Mouse (Mus musculus) heart, embryonic 14.5 days (tissue): Measurements from ENCODE around the gene Gm20696. TPM values are rescaled to one million over a fixed set of nuclear protein-coding genes. Genes with fewer than 3 reads are reported as not detected.

Experiments used
- ATAC-seq: fragments of 200-750 bp; cut with Nextera tagmentation; 2 replicates; pipeline ENCODE4 v1.8.0; 2017; ENCODE audit warnings: low read depth, moderate TSS enrichment; ENCODE audit not compliant: insufficient number of reproducible peaks, insufficient read depth, low FRiP score
- H3K27ac ChIP-seq, 2 experiments: fragments of 200-500 bp in 1 of 2; fragments of 300-500 bp in 1 of 2; sonication (generic) in 1 of 2; replicated peaks in 1 of 2; 2 replicates each; pipeline ENCODE4 v1.5.1; 2012 to 2014; ENCODE audit warnings: low read depth in 2 of 2, low read length in 2 of 2, control low read depth in 1 of 2, mild to moderate bottlenecking in 1 of 2, mixed read lengths in 1 of 2; ENCODE audit not compliant: control insufficient read depth in 1 of 2, insufficient read depth in 1 of 2
- H3K27me3 ChIP-seq: fragments of 300-500 bp; sonication (generic); 2 replicates; pipeline ENCODE4 v1.6.1; 2014; ENCODE audit warnings: mild to moderate bottlenecking, low read length, control low read depth; ENCODE audit not compliant: control insufficient read depth, insufficient read depth
- H3K36me3 ChIP-seq: fragments of 300-500 bp; sonication (generic); 2 replicates; pipeline ENCODE4 v1.6.1; 2014; ENCODE audit warnings: mild to moderate bottlenecking, control low read depth, low read length, mixed read lengths; ENCODE audit not compliant: control insufficient read depth, insufficient read depth
- H3K4me1 ChIP-seq, 2 experiments: fragments of 200-500 bp in 1 of 2; fragments of 300-500 bp in 1 of 2; sonication (generic) in 1 of 2; 2 replicates each; pipeline ENCODE4 v1.6.1; 2012 to 2014; ENCODE audit warnings: low read length in 2 of 2, control low read depth in 1 of 2, mixed read lengths in 1 of 2; ENCODE audit not compliant: control insufficient read depth in 2 of 2, insufficient read depth in 2 of 2
- H3K4me2 ChIP-seq: fragments of 300-500 bp; sonication (generic); 2 replicates; pipeline ENCODE4 v1.6.1; 2014; ENCODE audit warnings: mild to moderate bottlenecking, low read length
- H3K4me3 ChIP-seq, 2 experiments: fragments of 200-500 bp in 1 of 2; fragments of 300-500 bp in 1 of 2; sonication (generic) in 1 of 2; 2 replicates each; pipeline ENCODE4 v1.5.1; 2012 to 2014; ENCODE audit warnings: low read length in 2 of 2, mild to moderate bottlenecking in 2 of 2, control low read depth in 1 of 2, low read depth in 1 of 2, moderate library complexity in 1 of 2; ENCODE audit not compliant: control insufficient read depth in 1 of 2, insufficient read depth in 1 of 2
- H3K9ac ChIP-seq: fragments of 300-500 bp; sonication (generic); 2 replicates; pipeline ENCODE4 v1.6.1; 2014; ENCODE audit warnings: mild to moderate bottlenecking, low read length
- H3K9me3 ChIP-seq: fragments of 300-500 bp; sonication (generic); 2 replicates; pipeline ENCODE4 v1.6.1; 2016; ENCODE audit warnings: low read length, control low read depth; ENCODE audit not compliant: control insufficient read depth
- WGBS: fragments of 180-500 bp; shearing (Covaris S2); extraction: QIAGEN DNeasy Blood & Tissue Kit; methylation state at CpG from one replicate; pipeline ENCODE4 v1.1.7; 2014; 5-methylcytosine and 5-hydroxymethylcytosine counted together
- polyA plus RNA-seq: library from polyadenylated mRNA; unstranded; fragments of >200 nt; fragmentation: Nextera tagmentation; extraction: Ambion mirVana; gene quantifications from 2 replicates; pipeline ENCODE4 v1.2.1, GENCODE M21; 2014

Gene Gm20696
- polyA plus RNA-seq, 1 experiment from 2014 or later = 3.9 TPM

DNA sequence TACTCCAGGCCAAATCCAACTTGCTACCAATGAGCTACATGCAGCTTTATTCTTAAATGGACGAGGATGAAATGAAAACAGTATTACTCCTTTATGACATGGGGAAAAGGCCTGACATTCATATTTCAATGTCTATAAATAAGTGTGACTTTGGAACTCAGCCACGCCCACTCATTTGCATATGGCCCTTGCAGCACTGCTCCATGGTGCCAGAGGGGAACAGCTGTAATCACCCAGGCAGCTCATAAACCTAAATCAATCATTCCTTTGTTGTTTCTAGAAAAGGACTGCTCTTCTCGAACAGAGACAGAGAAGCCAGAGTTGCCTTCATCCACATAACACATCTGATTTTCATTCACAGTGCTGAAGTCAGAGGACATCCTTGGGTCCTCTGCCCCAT lies 241.6 kb downstream of the Gm20696 start:
- Histone ChIP-seq H3K36me3 (no peaks in the 10 kb centered on the region), H3K9me3 (no peaks in the 10 kb centered on the region), H3K27ac (no peak overlapping the region), H3K9ac (no peak overlapping the region), H3K4me2 (no peak overlapping the region), H3K4me1 (0 out of 4 replicates have a peak, but pooled peaks cover 0 to 3% of the 10 kb centered on the region in 2 experiments), H3K4me3 (no peak overlapping the region), H3K27me3 (no peaks in the 10 kb centered on the region)
- no peak for ATAC-seq
- WGBS = 65% methylated on average over 3 of the region's 3 CpGs

DNA sequence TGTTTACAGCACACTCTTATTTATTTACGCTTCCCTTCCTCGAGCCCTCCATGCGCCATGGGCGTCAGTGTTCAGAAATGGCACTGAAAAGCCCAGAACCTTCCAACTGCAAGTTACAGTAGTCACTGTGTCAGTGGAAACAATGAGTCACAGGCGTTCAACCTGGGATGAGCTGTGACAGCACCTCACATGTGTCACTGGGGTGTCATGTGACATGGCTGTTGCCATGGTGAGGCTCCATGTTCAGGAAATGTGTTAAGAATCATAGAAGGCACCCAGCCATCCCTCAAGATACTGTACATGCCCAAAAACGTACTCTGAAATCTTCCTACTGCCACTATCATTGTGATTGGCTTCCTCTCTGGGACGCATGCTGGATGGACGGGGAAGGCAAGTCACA lies 245.9 kb downstream of the Gm20696 start:
- H3K27me3 ChIP-seq = no peaks in the 10 kb centered on the region
- H3K4me1 ChIP-seq = no peaks in the 10 kb centered on the region
- H3K4me2 ChIP-seq = no peak overlapping the region
- H3K36me3 ChIP-seq = no peaks in the 10 kb centered on the region
- ATAC-seq = no peak
- H3K9me3 ChIP-seq = no peaks in the 10 kb centered on the region
- 86% methylated on average over 8 of the region's 8 CpGs for WGBS
- H3K27ac ChIP-seq = no peak overlapping the region
- H3K9ac ChIP-seq = no peak overlapping the region
- H3K4me3 ChIP-seq = no peak overlapping the region

DNA sequence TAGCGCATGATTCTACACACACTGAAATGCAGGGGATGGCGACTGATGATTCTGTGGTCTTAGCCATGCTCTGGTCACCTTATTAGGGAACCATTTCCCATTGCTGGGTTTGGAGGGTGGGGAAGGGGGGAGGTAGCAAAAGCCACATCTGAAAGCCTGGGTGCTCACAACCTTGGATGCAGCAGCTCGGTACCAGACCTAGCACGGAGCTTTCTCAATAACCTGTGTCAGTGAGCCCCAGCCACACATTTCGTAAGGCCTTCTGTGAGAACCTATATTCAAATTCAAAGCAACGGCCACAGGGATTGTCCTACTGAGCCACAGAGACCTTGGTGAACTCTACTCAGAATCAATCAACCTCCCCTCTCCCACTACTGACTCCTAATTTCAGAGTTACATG lies 254.0 kb downstream of the Gm20696 start:
- 90% methylated on average over 6 of the region's 6 CpGs for WGBS
- Histone ChIP-seq H3K9me3 (no peaks in the 10 kb centered on the region), H3K27me3 (no peaks in the 10 kb centered on the region), H3K36me3 (no peaks in the 10 kb centered on the region), H3K9ac (no peak overlapping the region), H3K4me1 (0 out of 4 replicates have a peak, but pooled peaks cover 2 to 3% of the 10 kb centered on the region in 2 experiments), H3K4me2 (no peak overlapping the region), H3K27ac (no peak overlapping the region), H3K4me3 (no peak overlapping the region)
- no peak for ATAC-seq

DNA sequence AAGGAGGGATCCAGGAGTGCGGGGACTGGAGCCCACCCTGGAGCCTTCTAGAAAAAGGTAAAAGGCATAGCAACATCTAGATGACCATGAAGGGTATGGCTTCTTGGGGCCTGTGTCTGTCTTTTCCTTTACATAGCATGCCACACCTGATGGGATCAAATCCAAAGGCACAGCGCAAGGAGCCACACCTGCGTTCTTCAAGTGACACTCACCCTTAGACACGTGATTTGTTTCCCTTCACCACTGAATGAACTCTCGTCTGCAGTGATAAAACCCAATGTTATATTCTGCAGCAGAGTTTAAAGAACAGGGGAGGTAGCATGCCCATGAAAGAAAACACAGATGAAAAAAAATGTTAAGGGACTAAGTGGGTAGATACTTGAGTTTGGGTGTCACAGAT lies 257.0 kb downstream of the Gm20696 start:
- Histone ChIP-seq H3K27ac (no peak overlapping the region), H3K9ac (no peak overlapping the region), H3K9me3 (no peaks in the 10 kb centered on the region), H3K36me3 (no peaks in the 10 kb centered on the region), H3K4me1 (peaks cover 3 to 4% of the 10 kb centered on the region in 2 experiments; a peak in 1 of 4 replicates), H3K4me2 (no peak overlapping the region), H3K27me3 (no peaks in the 10 kb centered on the region), H3K4me3 (no peak overlapping the region)
- WGBS = 80% methylated on average over 5 of the region's 5 CpGs
- ATAC-seq = no peak

DNA sequence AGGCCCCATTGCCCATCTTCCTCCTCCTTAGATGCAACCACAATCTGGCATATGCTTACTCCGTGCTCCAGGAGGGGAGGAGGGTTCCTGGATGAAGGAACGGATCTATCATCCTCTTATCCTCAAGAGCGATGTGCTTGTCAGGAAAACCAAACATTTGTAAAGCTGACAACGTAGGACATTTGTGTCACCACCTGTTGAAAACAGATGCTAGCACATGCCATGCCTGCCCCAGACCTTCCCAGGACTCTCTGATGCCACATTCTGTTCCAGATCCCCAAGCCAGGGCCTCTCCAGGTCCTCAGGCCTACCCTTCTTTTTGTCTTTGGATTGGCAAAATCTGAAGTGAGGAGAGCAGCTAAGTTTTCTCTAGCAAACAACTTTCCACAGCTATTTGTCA lies 257.7 kb downstream of the Gm20696 start:
- Histone ChIP-seq H3K4me2 (no peak overlapping the region), H3K36me3 (no peaks in the 10 kb centered on the region), H3K4me3 (no peak overlapping the region), H3K4me1 (peaks cover 3 to 4% of the 10 kb centered on the region in 2 experiments; a peak in 1 of 4 replicates), H3K27me3 (no peaks in the 10 kb centered on the region), H3K9ac (no peak overlapping the region), H3K9me3 (no peaks in the 10 kb centered on the region), H3K27ac (no peak overlapping the region)
- no peak for ATAC-seq
- 48% methylated on average over 4 of the region's 4 CpGs for WGBS

DNA sequence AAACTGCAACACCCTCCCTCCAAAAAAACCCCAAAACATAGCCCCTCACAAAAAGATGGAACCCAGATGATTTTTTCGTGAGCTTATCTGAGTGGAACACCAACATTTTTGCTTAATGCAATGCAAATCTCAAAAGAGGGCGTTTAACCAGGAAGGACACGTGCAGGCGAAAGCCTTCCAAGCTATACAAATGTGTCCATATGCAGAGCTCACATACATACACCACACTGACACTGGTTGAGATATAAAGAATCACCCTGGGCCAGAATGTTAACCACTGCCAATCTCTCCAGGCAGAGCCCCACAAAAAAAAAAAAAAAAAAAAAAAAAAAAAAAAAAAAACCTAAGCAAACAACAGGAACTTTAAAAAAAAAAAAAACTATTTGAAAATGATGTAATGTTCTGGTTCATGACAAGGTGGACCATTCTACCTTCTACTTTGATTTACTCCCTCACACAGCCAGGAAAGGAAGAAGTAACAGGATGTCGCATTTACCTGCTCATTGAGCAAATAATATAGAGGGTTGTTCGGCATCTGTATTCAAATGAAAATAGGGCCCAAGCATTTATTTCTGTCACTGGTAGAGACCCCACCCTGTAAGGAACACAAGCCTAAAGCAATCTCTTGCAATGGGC lies 262.7 kb downstream of the Gm20696 start:
- Histone ChIP-seq H3K27ac (no peak overlapping the region), H3K4me3 (no peak overlapping the region), H3K4me1 (peaks cover 1 to 4% of the 10 kb centered on the region in 2 experiments; a peak in 1 of 4 replicates), H3K4me2 (no peak overlapping the region), H3K9me3 (no peaks in the 10 kb centered on the region), H3K36me3 (no peaks in the 10 kb centered on the region), H3K9ac (no peak overlapping the region), H3K27me3 (no peaks in the 10 kb centered on the region)
- WGBS = 89% methylated on average over 6 of the region's 6 CpGs
- no peak for ATAC-seq

DNA sequence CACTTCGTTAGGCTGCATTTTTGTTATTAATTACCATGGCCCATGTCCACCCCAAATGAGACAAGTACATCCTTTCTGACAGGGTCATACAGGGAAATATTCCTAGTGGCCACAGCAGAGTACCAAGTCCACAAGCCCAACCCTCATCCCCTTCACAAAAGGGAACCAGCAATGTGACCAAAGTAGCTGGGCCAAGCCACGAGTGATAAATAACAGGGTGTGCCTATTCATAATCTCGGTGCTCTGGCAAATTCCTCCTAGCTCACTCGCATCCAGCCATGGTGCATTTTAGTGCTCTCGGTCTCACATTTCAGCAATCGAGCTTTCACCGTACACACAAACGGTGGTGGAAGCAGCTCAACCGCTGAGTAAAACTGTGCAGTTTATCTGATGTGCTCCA lies 263.7 kb downstream of the Gm20696 start:
- Histone ChIP-seq H3K27ac (no peak overlapping the region), H3K36me3 (no peaks in the 10 kb centered on the region), H3K4me2 (no peak overlapping the region), H3K9ac (no peak overlapping the region), H3K4me3 (no peak overlapping the region), H3K4me1 (peaks cover 0 to 2% of the 10 kb centered on the region in 2 experiments; a peak in 1 of 4 replicates), H3K9me3 (no peaks in the 10 kb centered on the region), H3K27me3 (no peaks in the 10 kb centered on the region)
- no peak for ATAC-seq
- 68% methylated on average over 9 of the region's 9 CpGs for WGBS

DNA sequence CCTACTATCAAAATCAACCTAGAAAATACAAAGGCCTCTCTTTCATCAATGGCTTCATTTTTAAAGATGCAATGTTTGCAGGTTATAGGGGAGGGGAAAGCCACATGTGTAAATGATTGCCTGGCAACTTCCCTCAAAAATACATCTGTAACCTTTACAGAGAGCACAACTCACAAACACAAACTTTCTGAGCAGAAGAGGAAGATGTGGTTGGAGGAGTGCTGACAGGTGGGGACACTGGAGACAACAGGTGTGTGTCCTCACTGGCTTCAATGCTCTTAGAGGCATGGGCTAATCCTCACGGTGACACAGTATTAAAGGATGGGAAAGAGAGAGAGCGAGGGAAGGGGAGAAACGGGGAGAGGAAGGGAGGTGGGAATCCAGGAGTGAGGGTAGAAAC lies 264.2 kb downstream of the Gm20696 start:
- H3K27me3 ChIP-seq = no peaks in the 10 kb centered on the region

More for the DNA sequence above, 264.2 kb downstream of the Gm20696 start:
- Histone ChIP-seq H3K9me3 (no peaks in the 10 kb centered on the region), H3K4me2 (no peak overlapping the region), H3K36me3 (no peaks in the 10 kb centered on the region), H3K4me3 (no peak overlapping the region), H3K27ac (no peak overlapping the region), H3K9ac (no peak overlapping the region), H3K4me1 (peaks cover 0 to 2% of the 10 kb centered on the region in 2 experiments; a peak in 1 of 4 replicates)
- 72% methylated on average over 3 of the region's 3 CpGs for WGBS
- no peak for ATAC-seq
